Mouse (Mus musculus): Measurements from ENCODE around the gene Cpxm2. TPM values are rescaled to one million over a fixed set of nuclear protein-coding genes. Genes with fewer than 3 reads are reported as not detected.

Cpxm2 gene
- total RNA-seq (2014; rRNA removed), result 2.3 and 3.3 TPM in 2 replicates
- 2.5 and 3.4 TPM in 2 replicates for polyA plus RNA-seq (2015; fragmentation: Nextera tagmentation; extraction: Ambion mirVana)

DNA sequence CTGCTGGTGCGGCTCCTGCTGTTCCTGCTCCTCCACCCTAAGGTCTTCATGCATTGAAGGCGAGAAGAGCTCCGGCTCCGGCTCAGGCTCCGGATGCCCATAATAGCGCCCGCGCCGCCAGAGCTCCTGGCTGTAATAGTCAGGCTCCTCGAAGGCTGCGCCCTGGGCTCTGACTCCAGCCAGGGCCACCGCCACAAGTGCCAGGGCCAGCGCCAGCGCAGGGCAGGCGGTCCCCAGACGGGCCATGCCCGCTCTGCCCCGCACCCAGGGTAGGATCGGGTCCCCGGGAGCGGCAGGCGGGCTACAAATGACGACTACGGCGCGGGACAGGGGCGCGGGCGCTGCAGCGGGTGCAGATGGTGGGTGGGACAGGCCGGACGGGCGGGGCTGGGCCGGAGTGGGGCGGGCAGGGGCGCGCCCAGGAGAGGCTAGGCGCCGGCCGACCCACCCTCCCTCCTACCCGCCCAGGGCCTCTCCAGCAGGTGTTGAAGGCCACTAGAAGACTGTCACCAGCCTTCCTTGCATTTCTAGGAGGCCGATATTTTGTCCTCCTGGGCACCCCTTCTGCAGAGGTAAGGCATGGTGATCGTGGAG lies at the start of gene Cpxm2:
TSS of gene Cpxm2 (minus strand) at position 372 of the 594 bp plus-strand sequence.
- Histone ChIP-seq H3K9me3 (ENCODE audit: low read length) (no peaks in the 10 kb centered on the region), H3K4me1 (ENCODE audit: insufficient read depth, low read length) (peaks cover 15% of the 10 kb centered on the region), H3K4me2 (ENCODE audit: low read depth, low read length) (peak within 1 kb of the TSS; percentile 62), H3K9ac (replicated peaks; ENCODE audit: low read length) (peak within 1 kb of the TSS; percentile 38), H3K27ac (no peak within 1 kb of the TSS), H3K27me3 (ENCODE audit: insufficient read depth, low read length) (no peaks in the 10 kb centered on the region), H3K36me3 (ENCODE audit: insufficient read depth, low read length) (no peaks in the 10 kb centered on the region), H3K4me3 (ENCODE audit: low read length) (peak within 1 kb of the TSS; percentile 30)
- ATAC-seq (no peak; the same call in 1 of the 2 replicates), DNase-seq (ENCODE audit: low spot score) (peak; percentile 38)
- TF ChIP-seq CTCF (IDR thresholded peaks at IDR 0.05; ENCODE audit: low read depth), result no peak
- 4% methylated on average over 40 of the region's 43 CpGs for WGBS

DNA sequence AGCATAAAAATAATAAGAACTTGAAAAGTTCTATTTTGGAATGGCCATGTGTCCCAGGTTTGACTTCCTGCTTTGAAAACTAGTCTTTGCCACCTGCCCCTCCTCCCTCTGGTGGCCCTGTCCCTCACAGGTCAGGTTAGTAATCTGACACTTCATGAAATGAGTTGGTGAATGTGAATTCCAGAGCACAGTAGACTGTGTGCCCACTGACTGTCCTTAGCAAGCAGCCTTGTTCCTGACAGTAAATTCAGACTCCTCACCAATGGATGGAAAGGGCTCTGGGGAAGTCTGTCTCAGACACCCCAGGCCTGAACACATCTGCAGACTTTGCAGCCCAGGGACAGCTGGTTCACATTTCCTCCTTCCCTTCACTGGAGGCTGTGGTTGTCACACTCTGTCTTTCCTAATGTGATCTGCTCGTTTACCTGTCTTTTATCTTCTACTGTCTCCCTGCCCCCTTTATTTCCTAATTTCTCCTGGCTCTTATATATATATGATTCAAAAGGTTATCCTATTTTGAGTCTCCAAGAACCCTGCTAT lies 49.6 kb upstream of the Cpxm2 start:
- 57% methylated on average over 1 of the region's 1 CpGs for WGBS

GRCm38 (mm10) chr7:132199686-132200085 lies 45.1 kb upstream of the Cpxm2 start:
- TF ChIP-seq CTCF (IDR thresholded peaks at IDR 0.05; ENCODE audit: low read depth), result no peak
- no peaks in the 10 kb centered on the region for H3K9me3 ChIP-seq (ENCODE audit: low read length)
- DNase-seq (ENCODE audit: low spot score) (no peak), ATAC-seq (no peak)
- H3K4me2 ChIP-seq (ENCODE audit: low read depth, low read length), result no peak overlapping the region
- WGBS, result 38% methylated on average over 6 of the region's 6 CpGs
- H3K9ac ChIP-seq (replicated peaks; ENCODE audit: low read length), result no peak overlapping the region
- no peak overlapping the region for H3K4me3 ChIP-seq (ENCODE audit: low read length)
- no peaks in the 10 kb centered on the region for H3K4me1 ChIP-seq (ENCODE audit: insufficient read depth, low read length)
- no peaks in the 10 kb centered on the region for H3K27me3 ChIP-seq (ENCODE audit: insufficient read depth, low read length)
- no peak overlapping the region for H3K27ac ChIP-seq
- no peaks in the 10 kb centered on the region for H3K36me3 ChIP-seq (ENCODE audit: insufficient read depth, low read length)

More for the DNA sequence above, 49.6 kb upstream of the Cpxm2 start:
- Histone ChIP-seq H3K4me3 (ENCODE audit: low read length) (no peak overlapping the region), H3K9ac (replicated peaks; ENCODE audit: low read length) (no peak overlapping the region), H3K9me3 (ENCODE audit: low read length) (no peaks in the 10 kb centered on the region), H3K4me2 (ENCODE audit: low read depth, low read length) (no peak overlapping the region), H3K36me3 (ENCODE audit: insufficient read depth, low read length) (no peaks in the 10 kb centered on the region), H3K4me1 (ENCODE audit: insufficient read depth, low read length) (no peaks in the 10 kb centered on the region; the same call in 1 of the 2 replicates), H3K27me3 (ENCODE audit: insufficient read depth, low read length) (no peaks in the 10 kb centered on the region), H3K27ac (no peak overlapping the region)
- ATAC-seq, result no peak
- no peak for TF ChIP-seq CTCF (IDR thresholded peaks at IDR 0.05; ENCODE audit: low read depth)
- no peak for DNase-seq (ENCODE audit: low spot score)

DNA sequence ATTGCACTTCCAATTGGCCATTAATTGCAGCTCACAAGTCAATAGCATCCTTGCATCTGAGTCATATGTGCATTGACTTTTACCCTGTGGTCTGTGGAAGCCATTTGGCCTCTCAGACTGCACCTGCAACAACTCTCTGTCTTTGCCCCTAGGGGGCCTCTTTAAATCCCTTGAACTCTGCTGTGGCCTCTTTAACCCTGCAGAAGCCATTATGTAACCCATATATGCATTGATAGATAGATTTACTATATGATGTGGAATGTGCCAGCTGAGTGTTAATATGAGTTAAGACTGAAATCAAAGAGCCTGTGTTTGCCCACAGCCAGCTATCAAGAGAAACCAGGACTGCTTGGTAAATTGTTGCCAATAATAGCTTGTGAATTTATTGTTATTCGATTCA lies 44.3 kb upstream of the Cpxm2 start:
- 90% methylated on average over 1 of the region's 1 CpGs for WGBS
- Histone ChIP-seq H3K9ac (replicated peaks; ENCODE audit: low read length) (no peak overlapping the region), H3K27ac (no peak overlapping the region), H3K4me2 (ENCODE audit: low read depth, low read length) (no peak overlapping the region), H3K9me3 (ENCODE audit: low read length) (no peaks in the 10 kb centered on the region), H3K4me1 (ENCODE audit: insufficient read depth, low read length) (no peaks in the 10 kb centered on the region), H3K27me3 (ENCODE audit: insufficient read depth, low read length) (no peaks in the 10 kb centered on the region), H3K4me3 (ENCODE audit: low read length) (no peak overlapping the region), H3K36me3 (ENCODE audit: insufficient read depth, low read length) (no peaks in the 10 kb centered on the region)
- no peak for ATAC-seq
- no peak for DNase-seq (ENCODE audit: low spot score)
- no peak for TF ChIP-seq CTCF (IDR thresholded peaks at IDR 0.05; ENCODE audit: low read depth)

DNA sequence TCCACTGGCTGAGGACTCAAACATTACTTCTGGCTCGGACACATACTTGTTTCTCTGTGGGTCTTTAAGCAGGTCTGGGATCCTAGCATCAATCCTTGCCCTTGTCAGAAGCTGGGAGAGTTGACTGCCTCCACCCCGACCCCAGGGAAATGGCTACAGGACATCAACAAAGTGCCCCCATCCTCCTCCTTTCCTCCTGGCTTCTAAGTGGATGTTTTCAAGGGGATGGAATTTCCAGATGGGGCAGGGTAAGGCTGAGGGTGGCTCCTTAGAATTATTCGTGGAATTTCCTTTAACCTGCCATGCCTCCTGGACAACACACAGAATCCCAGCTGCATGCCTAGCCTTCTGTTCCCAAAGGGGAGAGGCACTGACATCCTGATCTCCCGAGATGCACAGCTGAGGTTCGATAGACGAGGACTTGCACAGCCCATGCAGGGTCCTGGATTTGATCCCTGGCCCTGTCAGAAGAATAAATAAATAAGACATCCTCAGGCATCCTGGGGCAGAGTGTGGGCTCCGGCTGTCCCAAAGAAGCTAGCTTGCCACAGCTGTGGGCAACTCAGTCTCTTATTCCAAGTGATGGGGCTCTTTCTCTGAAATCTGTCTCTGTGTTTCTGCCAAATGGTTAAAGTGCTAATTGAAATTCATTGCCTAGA lies 43.4 kb upstream of the Cpxm2 start:
- no peak for TF ChIP-seq CTCF (IDR thresholded peaks at IDR 0.05; ENCODE audit: low read depth)
- 0 out of 2 replicates have a peak, but pooled peaks cover 4% of the 10 kb centered on the region for H3K4me1 ChIP-seq (ENCODE audit: insufficient read depth, low read length)
- DNase-seq (ENCODE audit: low spot score), result peak; percentile 29

GRCm38 (mm10) chr7:132196581-132196980 lies 42.0 kb upstream of the Cpxm2 start:
- 89% methylated on average over 1 of the region's 1 CpGs for WGBS
- no peak overlapping the region for H3K9ac ChIP-seq (replicated peaks; ENCODE audit: low read length)
- H3K27ac ChIP-seq, result no peak overlapping the region
- no peaks in the 10 kb centered on the region for H3K27me3 ChIP-seq (ENCODE audit: insufficient read depth, low read length)
- no peak for TF ChIP-seq CTCF (IDR thresholded peaks at IDR 0.05; ENCODE audit: low read depth)
- H3K36me3 ChIP-seq (ENCODE audit: insufficient read depth, low read length), result no peaks in the 10 kb centered on the region
- H3K9me3 ChIP-seq (ENCODE audit: low read length), result no peaks in the 10 kb centered on the region
- H3K4me2 ChIP-seq (ENCODE audit: low read depth, low read length), result no peak overlapping the region
- no peak for ATAC-seq
- no peak for DNase-seq (ENCODE audit: low spot score)
- no peak overlapping the region for H3K4me3 ChIP-seq (ENCODE audit: low read length)
- 0 out of 2 replicates have a peak, but pooled peaks cover 4% of the 10 kb centered on the region for H3K4me1 ChIP-seq (ENCODE audit: insufficient read depth, low read length)

More for the DNA sequence above, 43.4 kb upstream of the Cpxm2 start:
- Histone ChIP-seq H3K4me3 (ENCODE audit: low read length) (no peak overlapping the region), H3K9ac (replicated peaks; ENCODE audit: low read length) (no peak overlapping the region), H3K27me3 (ENCODE audit: insufficient read depth, low read length) (no peaks in the 10 kb centered on the region), H3K9me3 (ENCODE audit: low read length) (no peaks in the 10 kb centered on the region), H3K27ac (no peak overlapping the region), H3K36me3 (ENCODE audit: insufficient read depth, low read length) (no peaks in the 10 kb centered on the region), H3K4me2 (ENCODE audit: low read depth, low read length) (no peak overlapping the region)
- 0 out of 2 replicates have a peak, but pooled peaks have one; percentile 51 for ATAC-seq
- 43% methylated on average over 7 of the region's 7 CpGs for WGBS
